Mouse (Mus musculus) left cerebral cortex, adult 9 months (tissue): ENCODE measurements around the gene Nsun3.
"Not testable (repeated sequence)": the region's sequence is repeated elsewhere in the genome, so short reads cannot be mapped to it uniquely, and the experiment has no call there.

ENCODE experiments used
- DNase-seq, 2 experiments: peaks; one replicate each; pipeline ENCODE4 v3.0.0; 2022; ENCODE audit warnings: low spot score in 2 of 2

Nsun3 gene

DNA sequence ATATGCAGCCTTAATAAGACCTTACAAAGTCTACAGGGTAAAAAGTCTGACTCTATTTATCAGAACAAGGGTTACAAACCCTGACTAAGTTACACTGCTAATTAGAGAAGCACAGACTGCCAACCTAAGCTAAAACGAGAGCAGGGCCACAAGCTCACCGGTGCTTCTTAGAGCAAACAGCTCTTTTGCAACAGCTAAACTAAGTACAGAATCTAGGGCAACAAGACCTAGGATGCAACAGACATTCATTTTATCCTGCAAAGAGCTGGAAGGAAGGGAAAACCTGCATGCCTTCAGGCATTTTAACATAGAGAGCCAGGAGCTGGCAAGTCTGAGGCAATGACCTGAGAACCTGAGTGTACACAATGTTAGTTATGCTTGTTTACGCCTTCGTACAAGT lies 33.5 kb downstream of the Nsun3 start:
- no peak for DNase-seq

- no peak for DNase-seq
Observed at GRCm38 (mm10) chr16:62745875-62746274, 40.7 kb downstream of the Nsun3 start.

DNA sequence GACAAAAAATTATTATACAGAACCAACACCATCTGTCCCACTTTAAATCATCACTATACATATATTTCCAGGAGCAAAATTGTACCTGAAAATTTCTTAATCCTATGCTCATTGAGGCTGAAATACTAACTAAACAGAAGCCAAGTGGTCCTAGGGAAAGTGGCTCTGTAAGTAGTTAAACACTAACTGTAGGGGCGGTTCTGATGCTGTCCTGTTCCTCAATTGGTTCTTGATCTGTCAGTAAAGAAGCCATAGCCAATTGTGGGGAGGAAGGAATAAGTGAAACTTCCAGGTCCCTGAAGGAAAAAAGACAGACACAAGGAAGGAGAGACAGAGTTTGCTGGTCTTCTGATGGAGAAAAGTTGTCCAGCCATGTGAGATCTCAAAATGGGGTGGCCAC lies 52.3 kb downstream of the Nsun3 start:
- DNase-seq = no peak

- DNase-seq = no peak
Observed at GRCm38 (mm10) chr16:62730291-62730690, 56.3 kb downstream of the Nsun3 start.

- peak in 1 of 2 experiments; percentile 4 for DNase-seq
Observed at GRCm38 (mm10) chr16:62729846-62730245, 56.8 kb downstream of the Nsun3 start.

- DNase-seq = not testable (repeated sequence)
Observed at GRCm38 (mm10) chr16:62718255-62718654, 68.4 kb downstream of the Nsun3 start.

DNA sequence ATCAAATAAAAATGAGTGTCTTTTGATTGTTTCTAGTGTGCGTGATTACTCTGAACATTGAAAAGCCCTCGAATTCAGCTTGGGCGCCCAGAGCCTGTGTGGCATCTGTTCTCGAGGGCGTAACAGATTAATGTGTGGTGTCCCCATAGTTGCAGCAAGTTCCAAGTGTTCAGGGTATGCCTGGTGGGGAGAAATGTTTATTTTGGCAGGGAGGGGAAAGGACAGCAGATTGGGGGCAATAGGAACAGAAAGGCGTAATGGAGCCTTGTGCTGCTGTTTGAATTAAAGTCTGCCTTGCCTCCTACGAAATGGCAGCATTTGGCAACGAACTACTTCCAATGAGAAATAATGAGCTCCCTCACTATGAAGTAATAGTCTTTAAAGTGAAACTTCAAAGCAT lies 96.2 kb downstream of the Nsun3 start:
- DNase-seq = no peak

DNA sequence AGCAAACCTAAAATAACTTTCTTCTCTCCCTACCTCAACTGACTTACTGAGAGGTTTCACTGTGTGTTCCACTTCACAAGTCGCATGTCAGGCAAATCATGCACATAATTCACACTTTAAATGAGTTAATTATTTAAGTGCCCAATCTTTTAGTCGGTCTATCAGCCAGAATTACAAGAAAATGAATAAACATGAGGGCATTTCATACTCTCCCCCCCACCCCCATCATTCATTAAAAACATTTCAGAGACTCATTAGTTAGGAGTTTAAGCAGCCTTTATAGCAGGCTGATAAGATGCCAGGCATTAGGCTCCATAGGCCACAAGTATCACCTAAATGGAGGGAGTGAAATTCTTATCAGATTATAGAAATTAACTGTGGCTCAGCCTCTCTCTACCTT lies 100.5 kb downstream of the Nsun3 start:
- no peak for DNase-seq

- DNase-seq = no peak
Observed at GRCm38 (mm10) chr16:62685494-62685893, 101.1 kb downstream of the Nsun3 start.
